Mouse (Mus musculus): ENCODE results near the gene Ripor3.

- TF ChIP-seq CTCF (IDR thresholded peaks at IDR 0.05; ENCODE audit: low read depth) (no peak), EP300 (IDR thresholded peaks at IDR 0.05; ENCODE audit: low read depth) (no peak)
Measured at GRCm38 (mm10) chr2:167975746-167976145, 34.7 kb downstream of the Ripor3 start.
